Mouse (Mus musculus) macrophage (primary cell): ENCODE results near the gene 4930467E23Rik. TPM values are rescaled to one million over a fixed set of nuclear protein-coding genes. Genes with fewer than 3 reads are reported as not detected.
"Not testable (repeated sequence)": the region's sequence is repeated elsewhere in the genome, so short reads cannot be mapped to it uniquely, and the experiment has no call there.

Experiments
- H3K27ac ChIP-seq: fragments of 350-480 bp; formaldehyde crosslinking; 2 replicates; pipeline ENCODE4 v1.9.0; 2021
- H3K36me3 ChIP-seq: fragments of 350-480 bp; formaldehyde crosslinking; 2 replicates; pipeline ENCODE4 v1.9.0; 2021; ENCODE audit errors: inconsistent target
- H3K4me3 ChIP-seq: fragments of 350-480 bp; formaldehyde crosslinking; 2 replicates; pipeline ENCODE4 v1.9.0; 2021; ENCODE audit errors: inconsistent target
- H3K79me2 ChIP-seq: fragments of 350-480 bp; formaldehyde crosslinking; 2 replicates; pipeline ENCODE4 v1.9.0; 2021; ENCODE audit errors: inconsistent target
- WGBS: methylation state at CpG from one replicate; pipeline ENCODE4 v1.1.7; 2026; ENCODE audit warnings: inconsistent platforms; ENCODE audit not compliant: missing documents; 5-methylcytosine and 5-hydroxymethylcytosine counted together
- polyA plus RNA-seq: library from polyadenylated mRNA; stranded (reverse); fragments of 250-400 nt; gene quantifications from 3 replicates; pipeline ENCODE4 v1.2.4, GENCODE M21; 2018; ENCODE audit warnings: inconsistent platforms

The 4930467E23Rik gene
- polyA plus RNA-seq, 1 experiment from 2014 or later: not detected

DNA sequence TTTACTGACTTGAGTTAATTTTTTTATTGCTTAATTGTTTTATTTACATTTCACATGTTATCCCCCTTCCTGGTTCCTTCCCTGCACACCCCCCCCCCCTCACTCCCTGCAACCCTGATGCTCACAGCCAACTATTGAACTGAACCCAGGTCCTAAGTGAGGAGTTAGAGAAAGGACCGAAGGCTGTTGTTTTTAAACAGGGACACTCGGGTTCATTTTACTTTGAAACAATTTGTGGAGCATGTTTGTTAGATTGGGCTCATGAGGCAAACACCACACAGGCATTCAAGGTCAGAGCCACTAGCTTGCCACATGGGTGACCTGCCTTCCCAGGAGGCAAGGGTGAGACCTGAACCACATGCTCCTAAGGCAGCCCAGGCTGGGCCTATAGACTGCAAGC is 4.5 kb upstream of the 4930467E23Rik start:
- H3K4me3 ChIP-seq, H3K27ac ChIP-seq, H3K79me2 ChIP-seq, H3K36me3 ChIP-seq: not testable (repeated sequence)
- 75% methylated on average over 2 of the region's 2 CpGs for WGBS

DNA sequence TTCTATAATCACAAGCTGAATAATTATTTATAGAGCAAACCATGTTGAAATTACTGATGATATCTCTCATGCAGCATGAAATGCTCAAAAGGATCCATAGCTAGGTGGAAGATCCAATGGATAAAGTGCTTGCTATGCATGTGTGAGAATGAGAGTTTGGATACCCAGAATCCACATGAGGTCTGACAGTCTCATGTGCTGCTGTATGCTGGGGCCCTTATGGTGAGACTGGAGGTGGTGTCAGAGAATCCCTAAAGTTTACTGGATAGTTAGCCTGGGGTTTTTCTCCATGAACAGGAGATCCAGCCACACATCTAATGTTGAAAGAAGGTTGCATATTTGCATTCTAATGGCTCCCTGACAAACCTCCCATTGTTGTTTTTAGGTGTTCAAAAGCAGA is 22.4 kb downstream of the 4930467E23Rik start:
- H3K36me3 ChIP-seq, H3K79me2 ChIP-seq, H3K4me3 ChIP-seq, H3K27ac ChIP-seq: not testable (repeated sequence)

DNA sequence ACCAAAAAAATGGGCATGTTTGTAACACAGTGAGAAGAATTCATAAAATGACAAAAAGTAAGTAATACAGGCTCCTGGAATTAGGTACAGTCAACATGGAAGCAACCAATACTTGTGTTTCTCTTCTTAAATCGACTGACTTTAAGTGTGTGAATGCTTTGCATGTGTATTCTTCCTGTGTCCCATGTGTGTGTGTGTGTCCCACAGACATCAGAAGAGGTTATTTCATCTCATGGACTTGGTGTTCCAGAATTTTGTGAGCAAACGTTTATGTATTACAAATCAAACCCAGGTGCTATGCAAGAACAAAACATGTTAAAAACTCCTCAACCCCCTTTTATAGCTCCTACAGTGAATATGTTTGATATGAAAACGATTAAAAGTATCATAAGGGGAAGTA is 24.8 kb downstream of the 4930467E23Rik start:
- 73% methylated on average over 2 of the region's 3 CpGs for WGBS
- H3K4me3 ChIP-seq, H3K79me2 ChIP-seq, H3K27ac ChIP-seq, H3K36me3 ChIP-seq: not testable (repeated sequence)

DNA sequence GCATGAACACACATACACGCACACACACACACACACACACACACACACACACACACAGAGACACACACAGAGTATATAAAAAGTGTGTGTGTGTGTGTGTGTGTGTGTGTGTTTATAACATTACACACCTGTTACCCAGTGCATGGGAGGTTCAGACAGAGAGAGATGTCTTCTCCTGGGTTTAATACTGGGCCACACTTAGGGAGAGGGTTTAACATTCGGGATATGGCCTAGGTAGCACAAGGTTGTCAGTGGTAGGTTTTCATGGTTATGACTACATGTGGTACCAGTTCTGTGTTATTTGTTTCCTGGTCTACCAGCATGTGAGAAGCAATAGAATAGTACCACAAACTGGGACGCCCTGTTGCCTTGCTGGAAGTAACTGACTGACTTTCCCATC is 25.6 kb downstream of the 4930467E23Rik start:
- H3K79me2 ChIP-seq, H3K36me3 ChIP-seq: not testable (repeated sequence)
- 85% methylated on average over 3 of the region's 3 CpGs for WGBS

DNA sequence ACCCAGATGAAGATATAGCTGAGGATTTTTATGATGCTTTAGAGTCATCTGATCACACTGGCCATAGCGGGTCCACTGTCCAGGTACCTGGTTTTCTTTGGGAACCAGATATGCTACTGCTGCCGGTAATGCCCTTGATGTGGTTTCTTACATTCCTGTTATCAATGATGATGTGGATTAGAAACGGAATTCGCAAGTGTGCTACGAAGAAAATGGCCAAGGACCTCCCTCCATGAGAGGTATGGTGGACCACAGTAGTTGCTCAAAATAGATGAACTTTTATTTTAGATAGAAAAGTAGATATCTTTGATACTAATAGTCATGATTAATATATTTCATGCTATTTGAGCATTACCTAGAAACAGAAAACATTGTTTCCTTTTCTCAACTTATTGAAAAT is 32.3 kb downstream of the 4930467E23Rik start:
- not testable (repeated sequence) for H3K27ac ChIP-seq, H3K79me2 ChIP-seq, H3K4me3 ChIP-seq, H3K36me3 ChIP-seq
- WGBS: 88% methylated on average over 3 of the region's 5 CpGs

More for the DNA sequence above, 25.6 kb downstream of the 4930467E23Rik start:
- H3K4me3 ChIP-seq, H3K27ac ChIP-seq: not testable (repeated sequence)

DNA sequence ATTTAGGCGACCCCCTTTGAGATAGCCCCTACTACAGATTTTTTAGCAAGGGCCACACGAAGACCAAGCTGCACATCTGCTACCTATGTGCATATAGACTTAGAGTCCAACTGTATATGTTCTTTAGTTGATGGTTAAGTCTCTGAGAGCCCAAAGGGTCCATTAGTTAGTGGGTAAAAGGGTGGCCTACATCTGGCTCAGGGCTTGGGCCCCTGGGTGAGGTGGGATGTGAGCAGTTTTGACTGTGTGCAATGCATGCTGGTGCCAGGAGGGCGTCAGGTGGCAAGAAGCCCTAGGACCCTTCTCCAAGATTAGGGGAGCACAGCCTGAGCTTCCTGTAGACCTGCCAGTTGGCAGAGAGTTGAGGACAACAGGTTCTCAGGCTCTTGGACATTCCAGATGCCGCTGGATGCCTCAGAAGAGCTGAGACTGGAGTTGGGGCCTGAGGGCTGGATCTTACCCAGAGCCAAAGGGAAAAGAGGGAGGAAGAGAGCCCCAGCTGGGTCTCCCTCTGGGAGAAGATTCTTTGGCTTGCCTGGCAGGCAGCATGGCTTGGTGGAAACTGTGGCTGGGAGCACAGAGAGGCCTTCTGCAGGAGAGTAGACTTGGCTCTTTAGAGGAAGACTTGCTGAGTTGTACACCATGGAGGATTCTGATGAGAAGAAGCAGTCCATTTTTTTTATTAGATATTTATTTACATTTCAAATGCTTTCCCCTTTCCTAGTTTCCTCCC is 33.6 kb downstream of the 4930467E23Rik start:
- WGBS: 57% methylated on average over 2 of the region's 4 CpGs
- H3K79me2 ChIP-seq, H3K36me3 ChIP-seq, H3K4me3 ChIP-seq, H3K27ac ChIP-seq: not testable (repeated sequence)

DNA sequence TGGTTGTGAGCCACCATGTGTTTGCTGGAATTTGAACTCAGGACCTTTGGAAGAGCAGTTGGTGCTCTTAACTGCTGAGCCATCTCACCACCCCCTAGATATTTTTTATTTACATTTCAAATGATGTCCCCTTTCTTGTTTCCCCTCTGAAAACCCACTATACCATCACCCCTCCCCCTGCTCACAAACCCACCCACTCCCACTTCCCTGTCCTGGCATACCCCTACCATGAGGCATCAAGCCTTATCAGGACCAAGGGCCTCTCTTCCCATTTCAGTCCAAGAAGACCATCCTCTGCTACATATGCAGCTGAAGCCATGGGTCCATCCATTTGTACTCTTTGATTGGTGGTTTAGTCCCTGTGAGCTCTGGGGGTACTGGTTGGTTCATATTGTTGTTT is 36.2 kb downstream of the 4930467E23Rik start:
- not testable (repeated sequence) for H3K4me3 ChIP-seq, H3K79me2 ChIP-seq, H3K36me3 ChIP-seq, H3K27ac ChIP-seq

DNA sequence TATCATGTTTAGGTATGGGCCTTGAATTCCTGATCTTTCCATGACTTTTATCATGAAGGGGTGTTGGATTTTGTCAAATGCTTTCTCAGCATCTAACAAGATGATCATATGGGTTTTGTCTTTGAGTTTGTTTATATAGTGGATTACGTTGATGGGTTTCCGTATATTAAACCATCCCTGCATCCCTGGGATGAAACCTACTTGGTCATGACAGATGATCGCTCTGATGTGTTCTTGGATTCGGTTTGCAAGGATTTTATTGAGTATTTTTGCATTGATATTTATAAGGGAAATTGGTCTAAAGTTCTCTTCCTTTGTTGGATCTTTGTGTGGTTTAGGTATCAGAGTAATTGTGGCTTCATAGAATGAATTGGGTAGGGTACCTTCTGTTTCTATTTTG is 44.1 kb downstream of the 4930467E23Rik start:
- H3K4me3 ChIP-seq, H3K36me3 ChIP-seq, H3K27ac ChIP-seq, H3K79me2 ChIP-seq: not testable (repeated sequence)
- WGBS: 87% methylated on average over 4 of the region's 4 CpGs

DNA sequence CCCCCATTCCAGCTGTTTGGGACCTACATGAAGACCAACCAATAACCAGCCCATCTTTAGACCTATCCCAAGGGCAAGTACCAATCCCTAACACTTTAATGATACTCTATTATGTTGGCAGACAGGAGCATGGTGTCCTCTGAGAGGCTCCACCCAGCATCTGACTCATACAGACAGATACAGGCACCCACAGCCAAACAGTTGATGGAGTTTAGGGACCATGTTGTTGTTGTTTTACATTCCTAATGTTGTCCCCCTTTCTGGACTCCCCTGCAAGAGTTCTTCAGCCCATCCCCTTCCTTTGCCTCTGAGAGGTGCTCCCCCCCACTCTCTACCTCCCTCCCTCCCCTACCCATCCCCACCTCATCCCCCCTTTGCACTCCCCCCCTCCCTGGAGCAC is 46.9 kb downstream of the 4930467E23Rik start:
- H3K79me2 ChIP-seq, H3K27ac ChIP-seq, H3K4me3 ChIP-seq, H3K36me3 ChIP-seq: not testable (repeated sequence)

DNA sequence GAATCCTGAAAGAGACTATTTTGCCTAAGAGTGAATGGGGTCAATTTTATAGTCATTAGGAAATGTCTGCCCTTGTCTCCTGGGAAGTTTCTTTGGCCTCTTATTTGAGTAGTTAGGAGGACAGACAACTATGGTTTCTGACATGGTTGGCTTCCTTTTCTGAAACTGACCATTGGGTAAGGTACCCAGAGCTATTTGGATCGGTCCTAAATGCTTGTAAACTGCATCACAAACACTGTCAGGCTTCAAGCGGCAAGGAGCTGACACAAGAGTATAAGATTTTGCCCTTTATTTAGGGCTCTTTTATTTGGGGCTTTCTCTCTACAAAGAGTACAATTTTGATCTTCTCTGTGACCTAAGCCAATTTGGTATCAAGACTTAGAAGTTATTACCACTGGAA is 48.1 kb downstream of the 4930467E23Rik start:
- not testable (repeated sequence) for H3K27ac ChIP-seq, H3K36me3 ChIP-seq, H3K79me2 ChIP-seq, H3K4me3 ChIP-seq
- WGBS: 38% methylated on average over 2 of the region's 2 CpGs

DNA sequence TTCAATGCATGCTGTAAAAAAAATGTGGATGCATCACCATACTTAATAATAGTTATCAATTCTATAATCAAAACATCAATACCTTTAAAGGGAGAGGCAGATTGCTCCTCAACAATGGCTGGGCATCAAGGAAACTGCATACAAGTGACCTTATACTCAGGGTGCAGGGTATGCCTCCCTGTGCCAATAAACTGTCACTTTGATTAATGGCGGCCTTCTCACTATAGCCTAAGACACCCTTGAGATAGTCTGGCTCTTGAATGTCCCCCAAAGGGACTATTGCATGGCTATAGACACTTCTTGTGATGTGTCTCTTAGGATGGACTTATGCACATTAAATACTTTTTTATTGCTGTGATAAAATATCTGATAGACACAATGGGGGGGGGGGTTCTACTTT is 48.8 kb downstream of the 4930467E23Rik start:
- not testable (repeated sequence) for H3K79me2 ChIP-seq

DNA sequence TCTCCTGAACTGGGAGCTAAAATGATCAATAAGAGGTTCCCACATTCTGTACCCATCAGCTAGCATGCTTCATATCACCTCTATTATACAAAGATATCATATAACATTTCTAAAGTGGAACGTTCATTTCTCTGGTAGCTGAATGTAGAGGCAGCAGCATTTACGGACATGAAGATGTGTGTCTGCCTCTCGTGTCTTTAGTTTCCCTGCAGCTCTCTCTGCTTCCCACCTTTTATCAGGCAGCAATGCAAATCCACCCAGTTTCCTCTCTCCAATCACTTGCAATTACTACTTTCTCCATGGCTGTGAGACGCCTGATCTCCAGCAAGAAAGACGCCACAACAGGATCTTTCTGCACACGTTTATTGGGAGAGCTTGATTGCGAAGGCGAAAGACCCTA is 49.5 kb downstream of the 4930467E23Rik start:
- H3K36me3 ChIP-seq, H3K79me2 ChIP-seq, H3K27ac ChIP-seq, H3K4me3 ChIP-seq: not testable (repeated sequence)
- WGBS: 94% methylated on average over 8 of the region's 8 CpGs

More for the DNA sequence above, 48.8 kb downstream of the 4930467E23Rik start:
- not testable (repeated sequence) for H3K27ac ChIP-seq, H3K4me3 ChIP-seq, H3K36me3 ChIP-seq
- 40% methylated on average over 1 of the region's 1 CpGs for WGBS

DNA sequence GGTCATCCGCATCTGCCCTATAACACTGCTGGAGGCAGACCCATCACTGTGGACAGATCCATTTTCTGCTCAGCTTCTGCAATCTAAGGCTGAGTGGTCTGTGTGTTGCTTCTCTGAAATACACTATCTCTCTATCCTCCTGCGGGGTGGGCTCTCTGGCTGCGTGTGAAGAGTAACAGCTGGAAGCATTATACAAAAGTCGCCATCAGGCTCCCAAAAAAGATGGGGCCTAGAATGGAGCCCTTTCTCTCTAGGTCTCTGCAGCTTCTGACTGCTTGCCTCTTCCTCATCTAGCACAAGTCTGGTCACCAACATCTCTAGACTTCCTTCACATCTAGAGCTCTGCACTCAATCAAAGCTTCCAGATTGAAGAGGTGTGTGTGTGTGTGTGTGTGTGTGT is 50.8 kb downstream of the 4930467E23Rik start:
- 95% methylated on average over 4 of the region's 4 CpGs for WGBS
- not testable (repeated sequence) for H3K27ac ChIP-seq, H3K4me3 ChIP-seq

DNA sequence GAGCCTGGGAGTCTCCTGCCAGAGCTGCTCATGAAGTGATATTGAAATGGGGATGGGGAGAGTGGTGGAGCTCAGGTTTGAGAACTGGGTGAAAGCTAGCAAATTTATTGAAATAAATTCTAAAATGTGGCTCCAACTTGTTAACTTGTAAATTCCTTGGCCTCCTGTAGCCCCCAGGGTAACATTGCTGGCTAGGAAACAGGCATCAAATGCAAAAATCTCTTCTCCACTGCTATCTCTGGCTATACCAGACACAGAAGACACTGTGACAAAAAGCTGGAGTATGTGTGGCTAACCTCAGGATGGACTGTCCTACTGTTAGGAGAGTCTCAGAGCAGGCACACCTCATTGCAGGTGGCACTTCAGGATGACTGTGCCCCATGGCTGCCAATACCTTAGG is 51.3 kb downstream of the 4930467E23Rik start:
- H3K36me3 ChIP-seq, H3K27ac ChIP-seq, H3K79me2 ChIP-seq, H3K4me3 ChIP-seq: not testable (repeated sequence)

More for the DNA sequence above, 50.8 kb downstream of the 4930467E23Rik start:
- H3K36me3 ChIP-seq, H3K79me2 ChIP-seq: not testable (repeated sequence)

DNA sequence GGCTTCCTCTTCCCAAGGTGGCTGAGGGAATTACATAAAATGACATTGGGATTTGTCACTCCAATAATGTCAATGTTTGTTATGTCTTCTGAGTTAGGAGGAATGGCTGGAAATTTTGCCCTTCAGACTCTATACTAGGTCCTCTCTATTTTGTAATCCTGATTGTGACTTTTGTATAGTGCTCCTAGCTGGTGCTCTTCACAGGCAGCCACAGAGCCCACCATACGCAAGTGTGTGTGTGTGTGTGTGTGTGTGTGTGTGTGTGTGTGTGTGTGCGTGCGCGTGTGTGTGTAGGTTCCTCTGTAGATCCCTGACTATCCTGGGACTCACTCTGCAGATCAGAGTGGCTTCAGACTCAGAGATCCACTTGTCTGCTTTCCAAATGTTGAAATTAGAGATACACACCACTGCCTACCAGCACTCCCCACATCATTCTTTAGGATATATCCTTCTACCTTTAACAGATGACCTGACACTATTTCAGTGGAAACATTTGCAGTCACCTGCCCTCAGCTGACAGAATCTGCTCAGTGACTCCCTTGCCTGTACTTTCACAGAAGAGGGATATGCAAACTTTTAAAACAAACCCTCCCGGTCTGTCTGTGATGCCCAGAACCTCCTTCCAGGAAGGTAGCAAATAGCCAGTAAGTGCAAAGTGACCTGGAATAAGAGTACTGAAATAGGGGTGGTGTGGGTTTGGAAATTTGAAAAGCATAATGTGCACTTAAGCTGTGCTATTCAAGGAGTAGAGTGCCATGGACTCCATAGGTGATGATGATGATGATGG is 52.1 kb downstream of the 4930467E23Rik start:
- H3K4me3 ChIP-seq, H3K36me3 ChIP-seq, H3K27ac ChIP-seq: not testable (repeated sequence)
- no CpG with 5 or more reads among the region's 5 CpGs for WGBS
- H3K79me2 ChIP-seq: peaks cover 10% of the 10 kb centered on the region; the same call in 1 of the 2 replicates

DNA sequence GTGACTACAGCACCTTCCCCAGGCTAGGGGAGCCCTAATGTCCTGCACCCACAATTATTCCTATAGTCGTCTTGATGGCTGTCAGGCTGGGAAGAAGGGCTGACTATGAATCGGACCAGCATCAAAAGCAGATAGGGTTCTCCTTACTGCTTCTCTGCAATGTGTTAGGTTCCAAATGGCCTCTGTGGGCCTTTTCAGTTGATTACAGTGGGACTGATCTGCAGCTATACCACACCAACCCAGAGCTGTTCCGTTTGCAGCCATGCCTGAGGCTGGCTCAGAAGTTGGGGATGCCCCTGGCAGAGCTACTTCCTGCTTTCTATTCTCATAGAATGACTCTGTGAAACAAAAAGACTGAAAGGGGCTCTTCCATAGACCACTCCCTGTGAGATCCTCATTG is 53.4 kb downstream of the 4930467E23Rik start:
- 68% methylated on average over 3 of the region's 3 CpGs for WGBS
- H3K79me2 ChIP-seq: peaks cover 10% of the 10 kb centered on the region; the same call in 1 of the 2 replicates
- H3K36me3 ChIP-seq: not testable (repeated sequence)

More for the DNA sequence above, 53.4 kb downstream of the 4930467E23Rik start:
- H3K4me3 ChIP-seq, H3K27ac ChIP-seq: not testable (repeated sequence)
